Mouse (Mus musculus) kidney, embryonic 15.5 days (tissue): ENCODE measurements around the gene Glt28d2. TPM values are rescaled to one million over a fixed set of nuclear protein-coding genes. Genes with fewer than 3 reads are reported as not detected.

Experiments used
- polyA plus RNA-seq: library from polyadenylated mRNA; unstranded; fragments of >200 nt; fragmentation: Nextera tagmentation; extraction: Ambion mirVana; gene quantifications from 2 replicates; pipeline ENCODE4 v1.2.1, GENCODE M21; 2015

The Glt28d2 gene
- polyA plus RNA-seq, 1 experiment from 2014 or later = 2.2 TPM

Other genes with a start within 250 kb of the Glt28d2 start
- gene Fam160a1, start 70.2 kb downstream of the Glt28d2 start, polyA plus RNA-seq = 5.0 and 5.1 TPM in 2 replicates
- 8.9 and 9.2 TPM in 2 replicates for gene Gm37240, start within 50 bp of the Glt28d2 start, polyA plus RNA-seq
- 30.1 and 32.3 TPM in 2 replicates for gene Sh3d19, start 83.6 kb upstream of the Glt28d2 start, polyA plus RNA-seq
- 0.18 and 0.39 TPM in 2 replicates for gene Prss48, start 115.0 kb upstream of the Glt28d2 start, polyA plus RNA-seq